Mouse (Mus musculus): ENCODE results near the gene Proz. TPM values are rescaled to one million over a fixed set of nuclear protein-coding genes. Genes with fewer than 3 reads are reported as not detected.

Gene Proz
- polyA plus RNA-seq, 1 experiment: 0.11 TPM

- no peak for DNase-seq (ENCODE audit: low read depth in 1 of 2, low spot score in 2 of 2)
- Histone ChIP-seq H3K4me1 (ENCODE audit: control insufficient read depth, insufficient read depth, insufficient read length) (no peaks in the 10 kb centered on the region), H3K27ac (ENCODE audit: insufficient read depth, low read length) (no peak overlapping the region), H3K4me3 (ENCODE audit: extremely low read depth, insufficient read depth, insufficient read length) (no peak overlapping the region), H3K36me3 (ENCODE audit: control insufficient read depth, insufficient read depth, low read length) (0 out of 2 replicates have a peak, but pooled peaks cover 2% of the 10 kb centered on the region), H3K27me3 (ENCODE audit: control insufficient read depth, insufficient read depth, low read length) (no peaks in the 10 kb centered on the region)
- TF ChIP-seq POLR2A (IDR thresholded peaks at IDR 0.05; ENCODE audit: low read depth, low read length): no peak
- no peak for TF ChIP-seq CTCF (IDR thresholded peaks at IDR 0.05; ENCODE audit: extremely low read depth, insufficient read depth, insufficient read length, insufficient replicate concordance)
- WGBS: 49% methylated on average over 4 of the region's 4 CpGs
These were observed 52.5 kb downstream of the Proz start for GRCm38 (mm10) chr8:13113232-13113631.

- no peaks in the 10 kb centered on the region for H3K27me3 ChIP-seq (ENCODE audit: control insufficient read depth, insufficient read depth, low read length)
- no peaks in the 10 kb centered on the region for H3K4me1 ChIP-seq (ENCODE audit: control insufficient read depth, insufficient read depth, insufficient read length)
- 93% methylated on average over 2 of the region's 2 CpGs for WGBS
- no peak for DNase-seq (ENCODE audit: low read depth in 1 of 2, low spot score in 2 of 2)
- TF ChIP-seq CTCF (IDR thresholded peaks at IDR 0.05; ENCODE audit: extremely low read depth, insufficient read depth, insufficient read length, insufficient replicate concordance) (no peak), POLR2A (IDR thresholded peaks at IDR 0.05; ENCODE audit: low read depth, low read length) (no peak)
- no peak overlapping the region for H3K4me3 ChIP-seq (ENCODE audit: extremely low read depth, insufficient read depth, insufficient read length)
- H3K27ac ChIP-seq (ENCODE audit: insufficient read depth, low read length): no peak overlapping the region
- 0 out of 2 replicates have a peak, but pooled peaks cover 2% of the 10 kb centered on the region for H3K36me3 ChIP-seq (ENCODE audit: control insufficient read depth, insufficient read depth, low read length)
These were observed 56.4 kb downstream of the Proz start for GRCm38 (mm10) chr8:13117096-13117495.

GRCm38 (mm10) chr8:13118516-13118915, 57.8 kb downstream of the Proz start:
- TF ChIP-seq POLR2A (IDR thresholded peaks at IDR 0.05; ENCODE audit: low read depth, low read length): no peak
- TF ChIP-seq CTCF (IDR thresholded peaks at IDR 0.05; ENCODE audit: extremely low read depth, insufficient read depth, insufficient read length, insufficient replicate concordance): no peak
- Histone ChIP-seq H3K4me1 (ENCODE audit: control insufficient read depth, insufficient read depth, insufficient read length) (no peaks in the 10 kb centered on the region), H3K27ac (ENCODE audit: insufficient read depth, low read length) (no peak overlapping the region), H3K4me3 (ENCODE audit: extremely low read depth, insufficient read depth, insufficient read length) (no peak overlapping the region), H3K36me3 (ENCODE audit: control insufficient read depth, insufficient read depth, low read length) (peaks cover 4% of the 10 kb centered on the region), H3K27me3 (ENCODE audit: control insufficient read depth, insufficient read depth, low read length) (no peaks in the 10 kb centered on the region)
- 93% methylated on average over 3 of the region's 3 CpGs for WGBS
- no peak for DNase-seq (ENCODE audit: low read depth in 1 of 2, low spot score in 2 of 2)

- DNase-seq (ENCODE audit: low read depth in 1 of 2, low spot score in 2 of 2): no peak
- Histone ChIP-seq H3K4me1 (ENCODE audit: control insufficient read depth, insufficient read depth, insufficient read length) (no peaks in the 10 kb centered on the region), H3K27me3 (ENCODE audit: control insufficient read depth, insufficient read depth, low read length) (no peaks in the 10 kb centered on the region), H3K27ac (ENCODE audit: insufficient read depth, low read length) (no peak overlapping the region), H3K4me3 (ENCODE audit: extremely low read depth, insufficient read depth, insufficient read length) (no peak overlapping the region), H3K36me3 (ENCODE audit: control insufficient read depth, insufficient read depth, low read length) (peaks cover 14% of the 10 kb centered on the region)
- no peak for TF ChIP-seq POLR2A (IDR thresholded peaks at IDR 0.05; ENCODE audit: low read depth, low read length)
- no peak for TF ChIP-seq CTCF (IDR thresholded peaks at IDR 0.05; ENCODE audit: extremely low read depth, insufficient read depth, insufficient read length, insufficient replicate concordance)
- WGBS: 50% methylated on average over 7 of the region's 7 CpGs
These were observed 60.4 kb downstream of the Proz start for GRCm38 (mm10) chr8:13120882-13121665.

GRCm38 (mm10) chr8:13122887-13123421, 62.2 kb downstream of the Proz start:
- 79% methylated on average over 7 of the region's 7 CpGs for WGBS
- Histone ChIP-seq H3K4me1 (ENCODE audit: control insufficient read depth, insufficient read depth, insufficient read length) (no peaks in the 10 kb centered on the region), H3K36me3 (ENCODE audit: control insufficient read depth, insufficient read depth, low read length) (peaks cover 22% of the 10 kb centered on the region), H3K27ac (ENCODE audit: insufficient read depth, low read length) (no peak overlapping the region), H3K27me3 (ENCODE audit: control insufficient read depth, insufficient read depth, low read length) (no peaks in the 10 kb centered on the region), H3K4me3 (ENCODE audit: extremely low read depth, insufficient read depth, insufficient read length) (no peak overlapping the region)
- no peak for TF ChIP-seq CTCF (IDR thresholded peaks at IDR 0.05; ENCODE audit: extremely low read depth, insufficient read depth, insufficient read length, insufficient replicate concordance)
- TF ChIP-seq POLR2A (IDR thresholded peaks at IDR 0.05; ENCODE audit: low read depth, low read length): no peak
- DNase-seq (ENCODE audit: low read depth in 1 of 2, low spot score in 2 of 2): no peak

DNA sequence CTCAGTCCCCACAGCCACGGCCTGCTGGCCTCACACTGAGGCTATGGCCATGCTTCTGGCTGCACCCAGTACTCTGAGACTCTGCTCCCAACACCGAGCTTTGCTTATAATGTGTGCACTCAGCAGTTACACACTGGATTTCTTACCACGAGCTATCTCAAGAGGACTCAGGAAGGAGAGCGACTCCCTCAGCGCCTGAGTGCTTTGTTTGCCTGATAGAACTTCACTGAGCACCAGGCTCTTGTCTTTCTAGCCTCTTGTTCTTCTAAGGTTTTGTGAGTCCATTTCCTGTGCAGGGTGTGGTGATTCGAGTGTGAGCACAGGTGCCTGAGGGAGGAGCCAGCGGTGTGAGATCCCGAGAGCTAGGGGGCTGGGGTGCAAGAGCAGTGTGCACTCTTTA, 64.2 kb downstream of the Proz start:
- Histone ChIP-seq H3K36me3 (ENCODE audit: control insufficient read depth, insufficient read depth, low read length) (peaks cover 30% of the 10 kb centered on the region), H3K27me3 (ENCODE audit: control insufficient read depth, insufficient read depth, low read length) (no peaks in the 10 kb centered on the region), H3K27ac (ENCODE audit: insufficient read depth, low read length) (no peak overlapping the region), H3K4me1 (ENCODE audit: control insufficient read depth, insufficient read depth, insufficient read length) (no peaks in the 10 kb centered on the region), H3K4me3 (ENCODE audit: extremely low read depth, insufficient read depth, insufficient read length) (no peak overlapping the region)
- DNase-seq (ENCODE audit: low read depth in 1 of 2, low spot score in 2 of 2): no peak
- WGBS: 84% methylated on average over 8 of the region's 8 CpGs
- TF ChIP-seq CTCF (IDR thresholded peaks at IDR 0.05; ENCODE audit: extremely low read depth, insufficient read depth, insufficient read length, insufficient replicate concordance) (no peak), POLR2A (IDR thresholded peaks at IDR 0.05; ENCODE audit: low read depth, low read length) (no peak)

Other genes starting within 250 kb of the Proz start
- gene Mcf2l, start 187.1 kb upstream of the Proz start, polyA plus RNA-seq (2012; rRNA removed): 2.7 and 2.9 TPM in 2 replicates
- gene F7, start 34.9 kb upstream of the Proz start, polyA plus RNA-seq (2012; rRNA removed): 0.27 and 0.48 TPM in 2 replicates
- 2.5 and 2.7 TPM in 2 replicates for gene F10, start 23.6 kb upstream of the Proz start, polyA plus RNA-seq (2012; rRNA removed)
- gene Pcid2, start 44.5 kb downstream of the Proz start, polyA plus RNA-seq (2012; rRNA removed): 18.2 TPM in 2 replicates
- gene Cul4a, start 44.7 kb downstream of the Proz start, polyA plus RNA-seq (2012; rRNA removed): 31.3 and 31.6 TPM in 2 replicates
- gene Lamp1, start 98.2 kb downstream of the Proz start, polyA plus RNA-seq (2012; rRNA removed): 234 and 318 TPM in 2 replicates
- gene Grtp1, start 139.7 kb downstream of the Proz start, polyA plus RNA-seq (2012; rRNA removed): 1.1 and 1.6 TPM in 2 replicates
- 0.18 TPM in 1 of 2 replicates, not detected in the other for gene Adprhl1, start 193.2 kb downstream of the Proz start, polyA plus RNA-seq (2012; rRNA removed)
- gene Dcun1d2, start 227.2 kb downstream of the Proz start, polyA plus RNA-seq (2012; rRNA removed): 13.2 and 13.3 TPM in 2 replicates
- 10.5 and 12.0 TPM in 2 replicates for gene Tmco3, start 227.3 kb downstream of the Proz start, polyA plus RNA-seq (2012; rRNA removed)